Mouse (Mus musculus) kidney, embryonic 15.5 days (tissue): ENCODE measurements around the gene Gnl2. TPM values are rescaled to one million over a fixed set of nuclear protein-coding genes. Genes with fewer than 3 reads are reported as not detected.

Experiments used
- ATAC-seq: fragments of 200-750 bp; cut with Nextera tagmentation; replicated peaks from 2 replicates; pipeline ENCODE4 v1.8.0; 2017; ENCODE audit warnings: moderate TSS enrichment; ENCODE audit not compliant: low FRiP score
- H3K27ac ChIP-seq: fragments of 300-500 bp; sonication (generic); 2 replicates; pipeline ENCODE4 v1.5.1; 2015; ENCODE audit warnings: mild to moderate bottlenecking, inconsistent platforms
- H3K27me3 ChIP-seq: fragments of 300-500 bp; sonication (generic); 2 replicates; pipeline ENCODE4 v1.6.1; 2015; ENCODE audit warnings: inconsistent platforms
- H3K36me3 ChIP-seq: fragments of 300-500 bp; sonication (generic); 2 replicates; pipeline ENCODE4 v1.6.1; 2015; ENCODE audit warnings: inconsistent platforms
- H3K4me1 ChIP-seq: fragments of 300-500 bp; sonication (generic); 2 replicates; pipeline ENCODE4 v1.6.1; 2015; ENCODE audit warnings: inconsistent platforms
- H3K4me2 ChIP-seq: fragments of 300-500 bp; sonication (generic); 2 replicates; pipeline ENCODE4 v1.6.1; 2015; ENCODE audit warnings: moderate library complexity, mild to moderate bottlenecking, inconsistent platforms
- H3K4me3 ChIP-seq: fragments of 300-500 bp; sonication (generic); replicated peaks from 2 replicates; pipeline ENCODE4 v1.5.1; 2015; ENCODE audit warnings: mild to moderate bottlenecking, inconsistent platforms
- H3K9ac ChIP-seq: fragments of 300-500 bp; sonication (generic); 2 replicates; pipeline ENCODE4 v1.6.1; 2015; ENCODE audit warnings: mild to moderate bottlenecking, inconsistent platforms
- H3K9me3 ChIP-seq: fragments of 300-500 bp; sonication (generic); replicated peaks from 2 replicates; pipeline ENCODE4 v1.6.1; 2016; ENCODE audit warnings: inconsistent platforms
- WGBS: fragments of 180-500 bp; shearing (Covaris S2); methylation state at CpG from one replicate; pipeline ENCODE4 v1.1.7; 2015; ENCODE audit warnings: mixed read lengths; 5-methylcytosine and 5-hydroxymethylcytosine counted together
- polyA plus RNA-seq: library from polyadenylated mRNA; unstranded; fragments of >200 nt; fragmentation: Nextera tagmentation; extraction: Ambion mirVana; gene quantifications from 2 replicates; pipeline ENCODE4 v1.2.1, GENCODE M21; 2015

Gnl2 gene
- polyA plus RNA-seq, 1 experiment from 2014 or later = 91.0 TPM

GRCm38 (mm10) chr4:125063829-125064228, 47.4 kb downstream of the Gnl2 start:
- peaks cover 25% of the 10 kb centered on the region for H3K4me1 ChIP-seq
- no peak overlapping the region for H3K4me2 ChIP-seq
- peaks cover 4% of the 10 kb centered on the region; the same call in 1 of the 2 replicates for H3K27me3 ChIP-seq
- H3K9me3 ChIP-seq = no peaks in the 10 kb centered on the region
- WGBS = 73% methylated on average over 8 of the region's 8 CpGs
- no peak overlapping the region for H3K4me3 ChIP-seq
- H3K9ac ChIP-seq = no peak overlapping the region
- H3K27ac ChIP-seq = no peak overlapping the region
- peaks cover 6% of the 10 kb centered on the region for H3K36me3 ChIP-seq
- ATAC-seq = no peak

- peaks cover 4% of the 10 kb centered on the region; the same call in 1 of the 2 replicates for H3K27me3 ChIP-seq
- peak within 1 kb of the TSS; percentile 81 for H3K9ac ChIP-seq
- peaks cover 23% of the 10 kb centered on the region for H3K4me1 ChIP-seq
- H3K4me3 ChIP-seq = peak within 1 kb of the TSS; percentile 94
- 4% methylated on average over 26 of the region's 26 CpGs for WGBS
- peak within 1 kb of the TSS; percentile 79; the same call in 1 of the 2 replicates for H3K27ac ChIP-seq
- H3K36me3 ChIP-seq = peaks cover 25% of the 10 kb centered on the region
- peak within 1 kb of the TSS; percentile 80 for H3K4me2 ChIP-seq
- H3K9me3 ChIP-seq = no peaks in the 10 kb centered on the region
- ATAC-seq = peak; percentile 30
Measured at GRCm38 (mm10) chr4:125065517-125066307, 49.3 kb downstream of the Gnl2 start, which contains the start of gene Dnali1. TSS of gene Dnali1 (minus strand) at chr4:125065703.

GRCm38 (mm10) chr4:125066490-125067370, 50.3 kb downstream of the Gnl2 start, which contains the start of gene Snip1:
TSS of gene Snip1 (plus strand) at chr4:125066672.
- Histone ChIP-seq H3K27me3 (peaks cover 4% of the 10 kb centered on the region; the same call in 1 of the 2 replicates), H3K9ac (peak within 1 kb of the TSS; percentile 81), H3K27ac (peak within 1 kb of the TSS; percentile 79), H3K4me1 (peaks cover 23% of the 10 kb centered on the region), H3K9me3 (no peaks in the 10 kb centered on the region), H3K4me2 (peak within 1 kb of the TSS; percentile 80), H3K4me3 (peak within 1 kb of the TSS; percentile 94), H3K36me3 (peaks cover 35% of the 10 kb centered on the region)
- peak; percentile 92 for ATAC-seq
- under 1% methylated on average over 78 of the region's 78 CpGs for WGBS

GRCm38 (mm10) chr4:125077700-125078099, 61.3 kb downstream of the Gnl2 start:
- H3K4me1 ChIP-seq = no peaks in the 10 kb centered on the region
- WGBS = 85% methylated on average over 2 of the region's 2 CpGs
- no peak overlapping the region for H3K27ac ChIP-seq
- no peak for ATAC-seq
- no peak overlapping the region for H3K4me3 ChIP-seq
- no peaks in the 10 kb centered on the region for H3K27me3 ChIP-seq
- H3K9me3 ChIP-seq = no peaks in the 10 kb centered on the region
- no peak overlapping the region for H3K9ac ChIP-seq
- no peak overlapping the region for H3K4me2 ChIP-seq
- H3K36me3 ChIP-seq = peaks cover 45% of the 10 kb centered on the region

- no peaks in the 10 kb centered on the region for H3K27me3 ChIP-seq
- 90% methylated on average over 2 of the region's 2 CpGs for WGBS
Measured at GRCm38 (mm10) chr4:125078698-125079097, 62.3 kb downstream of the Gnl2 start.

GRCm38 (mm10) chr4:125084403-125085345, 68.3 kb downstream of the Gnl2 start, which contains the start of gene Meaf6:
TSS of gene Meaf6 (plus strand) at chr4:125085134.
- H3K36me3 ChIP-seq = peaks cover 33% of the 10 kb centered on the region
- no peaks in the 10 kb centered on the region for H3K9me3 ChIP-seq
- H3K4me1 ChIP-seq = peaks cover 22% of the 10 kb centered on the region
- peak within 1 kb of the TSS; percentile 92 for H3K4me3 ChIP-seq
- ATAC-seq = peak; percentile 92
- WGBS = 2% methylated on average over 60 of the region's 63 CpGs
- no peaks in the 10 kb centered on the region for H3K27me3 ChIP-seq
- peak within 1 kb of the TSS; percentile 92 for H3K9ac ChIP-seq
- H3K27ac ChIP-seq = peak within 1 kb of the TSS; percentile 99
- H3K4me2 ChIP-seq = peak within 1 kb of the TSS; percentile 83

More at GRCm38 (mm10) chr4:125078698-125079097, 62.3 kb downstream of the Gnl2 start:
- H3K36me3 ChIP-seq = peaks cover 35% of the 10 kb centered on the region
- no peak overlapping the region for H3K27ac ChIP-seq
- ATAC-seq = no peak
- no peak overlapping the region for H3K9ac ChIP-seq
- no peaks in the 10 kb centered on the region for H3K9me3 ChIP-seq
- H3K4me1 ChIP-seq = peaks cover 3% of the 10 kb centered on the region; the same call in 1 of the 2 replicates
- H3K4me3 ChIP-seq = no peak overlapping the region
- no peak overlapping the region for H3K4me2 ChIP-seq

- no peaks in the 10 kb centered on the region for H3K9me3 ChIP-seq
- under 1% methylated on average over 45 of the region's 45 CpGs for WGBS
- no peaks in the 10 kb centered on the region for H3K27me3 ChIP-seq
- peaks cover 41% of the 10 kb centered on the region for H3K36me3 ChIP-seq
- H3K4me2 ChIP-seq = peak overlapping the region; percentile 83
- peak; percentile 96 for ATAC-seq
- H3K9ac ChIP-seq = peak overlapping the region; percentile 92
- H3K27ac ChIP-seq = peak overlapping the region; percentile 99
- H3K4me3 ChIP-seq = peak overlapping the region; percentile 92
- peaks cover 22% of the 10 kb centered on the region for H3K4me1 ChIP-seq
Measured at GRCm38 (mm10) chr4:125085346-125085841, 69.0 kb downstream of the Gnl2 start.

GRCm38 (mm10) chr4:125093031-125093430, 76.6 kb downstream of the Gnl2 start:
- Histone ChIP-seq H3K4me3 (no peak overlapping the region), H3K4me1 (no peaks in the 10 kb centered on the region), H3K36me3 (peaks cover 61% of the 10 kb centered on the region), H3K9ac (no peak overlapping the region), H3K27me3 (no peaks in the 10 kb centered on the region), H3K27ac (no peak overlapping the region), H3K4me2 (no peak overlapping the region), H3K9me3 (no peaks in the 10 kb centered on the region)
- 88% methylated on average over 5 of the region's 5 CpGs for WGBS
- no peak for ATAC-seq

- Histone ChIP-seq H3K4me2 (no peak overlapping the region), H3K9me3 (no peaks in the 10 kb centered on the region), H3K27ac (no peak overlapping the region), H3K4me1 (no peaks in the 10 kb centered on the region), H3K36me3 (peaks cover 30% of the 10 kb centered on the region), H3K4me3 (no peak overlapping the region), H3K27me3 (no peaks in the 10 kb centered on the region), H3K9ac (no peak overlapping the region)
- no peak for ATAC-seq
- 91% methylated on average over 5 of the region's 5 CpGs for WGBS
Measured at GRCm38 (mm10) chr4:125096066-125096465, 79.7 kb downstream of the Gnl2 start.

GRCm38 (mm10) chr4:125097412-125097811, 81.0 kb downstream of the Gnl2 start:
- 40% methylated on average over 4 of the region's 4 CpGs for WGBS
- no peak overlapping the region for H3K27ac ChIP-seq
- peaks cover 23% of the 10 kb centered on the region for H3K36me3 ChIP-seq

GRCm38 (mm10) chr4:125099458-125099857, 83.1 kb downstream of the Gnl2 start:
- Histone ChIP-seq H3K4me3 (no peak overlapping the region), H3K27me3 (no peaks in the 10 kb centered on the region), H3K27ac (no peak overlapping the region), H3K9me3 (no peaks in the 10 kb centered on the region), H3K9ac (no peak overlapping the region), H3K4me1 (no peaks in the 10 kb centered on the region), H3K4me2 (no peak overlapping the region), H3K36me3 (peaks cover 24% of the 10 kb centered on the region)
- peak; percentile 49; the same call in 1 of the 2 replicates for ATAC-seq
- whole genome bisulfite sequencing = 8% methylated on average over 8 of the region's 8 CpGs

More at GRCm38 (mm10) chr4:125097412-125097811, 81.0 kb downstream of the Gnl2 start:
- H3K9ac ChIP-seq = no peak overlapping the region
- no peaks in the 10 kb centered on the region for H3K4me1 ChIP-seq
- no peak overlapping the region for H3K4me3 ChIP-seq
- ATAC-seq = no peak
- H3K4me2 ChIP-seq = no peak overlapping the region
- no peaks in the 10 kb centered on the region for H3K27me3 ChIP-seq
- no peaks in the 10 kb centered on the region for H3K9me3 ChIP-seq
